Mouse (Mus musculus) liver, postnatal 0 days (tissue): ENCODE data around the gene Ect2. TPM values are rescaled to one million over a fixed set of nuclear protein-coding genes. Genes with fewer than 3 reads are reported as not detected.

Source experiments
- ATAC-seq: fragments of 200-750 bp; cut with Nextera tagmentation; 2 replicates; pipeline ENCODE4 v1.8.0; 2017; ENCODE audit warnings: mild to moderate bottlenecking, moderate library complexity
- DNase-seq: peaks from one replicate; pipeline ENCODE4 v3.0.0-alpha.2; 2016
- H3K27ac ChIP-seq: fragments of 300-500 bp; sonication (generic); 2 replicates; pipeline ENCODE4 v1.5.1; 2014; ENCODE audit warnings: antibody characterized with exemption, moderate library complexity, mild to moderate bottlenecking, low read depth
- H3K27me3 ChIP-seq: fragments of 300-500 bp; sonication (generic); 2 replicates; pipeline ENCODE4 v1.6.1; 2014; ENCODE audit warnings: low read length, control low read depth, mixed read lengths; ENCODE audit not compliant: insufficient read depth
- H3K36me3 ChIP-seq: fragments of 300-500 bp; sonication (generic); replicated peaks from 2 replicates; pipeline ENCODE4 v1.6.1; 2014; ENCODE audit warnings: mild to moderate bottlenecking, control low read depth, low read length, moderate library complexity, mixed read lengths; ENCODE audit not compliant: insufficient read depth
- H3K4me1 ChIP-seq: fragments of 300-500 bp; sonication (generic); 2 replicates; pipeline ENCODE4 v1.6.1; 2014; ENCODE audit warnings: antibody characterized with exemption, mild to moderate bottlenecking, control low read depth; ENCODE audit not compliant: insufficient read depth
- H3K4me2 ChIP-seq: fragments of 300-500 bp; sonication (generic); 2 replicates; pipeline ENCODE4 v1.6.1; 2014; ENCODE audit warnings: low read depth, mild to moderate bottlenecking, low read length, moderate library complexity, mixed read lengths
- H3K4me3 ChIP-seq: fragments of 300-500 bp; sonication (generic); 2 replicates; pipeline ENCODE4 v1.5.1; 2014; ENCODE audit warnings: low read depth, low read length
- H3K9ac ChIP-seq: fragments of 300-500 bp; sonication (generic); replicated peaks from 2 replicates; pipeline ENCODE4 v1.6.1; 2014; ENCODE audit warnings: mild to moderate bottlenecking, moderate library complexity
- H3K9me3 ChIP-seq: fragments of 300-500 bp; sonication (generic); 2 replicates; pipeline ENCODE4 v1.6.1; 2016; ENCODE audit warnings: mild to moderate bottlenecking, control low read depth, low read length, mixed read lengths
- CTCF ChIP-seq: sonication (generic); IDR thresholded peaks from 2 replicates; pipeline ENCODE4 v1.5.1; 2016; ENCODE audit warnings: antibody characterized with exemption, low read depth
- EP300 ChIP-seq: IDR thresholded peaks from 2 replicates; pipeline ENCODE4 v1.6.1; 2016; ENCODE audit warnings: antibody characterized with exemption, low read depth, mild to moderate bottlenecking
- WGBS: fragments of 180-500 bp; shearing (Covaris S2); extraction: QIAGEN DNeasy Blood & Tissue Kit; methylation state at CpG from one replicate; pipeline ENCODE4 v1.1.7; 2014; ENCODE audit not compliant: insufficient replicate concordance; 5-methylcytosine and 5-hydroxymethylcytosine counted together
- polyA plus RNA-seq: library from polyadenylated mRNA; unstranded; fragments of >200 nt; fragmentation: Nextera tagmentation; extraction: Ambion mirVana; gene quantifications from 2 replicates; pipeline ENCODE4 v1.2.1, GENCODE M21; 2015

Ect2 gene
- polyA plus RNA-seq, result 10.1 and 12.5 TPM in 2 replicates

GRCm38 (mm10) chr3:27153701-27154209, at the start of gene Ect2:
Ect2 (minus strand) TSS chr3:27153878.
- Histone ChIP-seq H3K36me3 (peaks cover 4% of the 10 kb centered on the region; the same call in 1 of the 2 replicates), H3K27ac (peak within 1 kb of the TSS; percentile 84), H3K9ac (peak within 1 kb of the TSS; percentile 83), H3K27me3 (no peaks in the 10 kb centered on the region), H3K9me3 (no peaks in the 10 kb centered on the region), H3K4me1 (peaks cover 27% of the 10 kb centered on the region), H3K4me3 (peak within 1 kb of the TSS; percentile 93), H3K4me2 (peak within 1 kb of the TSS; percentile 80)
- peak; percentile 61; the same call in 1 of the 2 replicates for TF ChIP-seq EP300
- no peak for TF ChIP-seq CTCF
- WGBS, result under 1% methylated on average over 37 of the region's 37 CpGs
- peak; percentile 98 for DNase-seq
- ATAC-seq, result peak; percentile 98

- DNase-seq, result peak; percentile 35
- H3K9ac ChIP-seq, result no peak overlapping the region
- 56% methylated on average over 5 of the region's 5 CpGs for WGBS
Observed at GRCm38 (mm10) chr3:27201728-27202411, 48.2 kb upstream of the Ect2 start.

GRCm38 (mm10) chr3:27199120-27199519, 45.4 kb upstream of the Ect2 start:
- H3K27me3 ChIP-seq, result no peaks in the 10 kb centered on the region
- TF ChIP-seq CTCF (no peak), EP300 (no peak)
- no peak overlapping the region for H3K4me2 ChIP-seq
- WGBS, result 70% methylated on average over 7 of the region's 7 CpGs
- H3K27ac ChIP-seq, result no peak overlapping the region
- ATAC-seq (no peak), DNase-seq (no peak)
- 0 out of 2 replicates have a peak, but pooled peaks cover under 1% of the 10 kb centered on the region for H3K36me3 ChIP-seq
- H3K4me1 ChIP-seq, result peaks cover 19% of the 10 kb centered on the region
- no peak overlapping the region for H3K4me3 ChIP-seq
- H3K9ac ChIP-seq, result no peak overlapping the region
- no peaks in the 10 kb centered on the region for H3K9me3 ChIP-seq

More at GRCm38 (mm10) chr3:27201728-27202411, 48.2 kb upstream of the Ect2 start:
- Histone ChIP-seq H3K4me2 (no peak overlapping the region), H3K27me3 (no peaks in the 10 kb centered on the region), H3K9me3 (no peaks in the 10 kb centered on the region), H3K4me3 (no peak overlapping the region), H3K4me1 (peaks cover 23% of the 10 kb centered on the region), H3K36me3 (0 out of 2 replicates have a peak, but pooled peaks cover 2% of the 10 kb centered on the region), H3K27ac (peak overlapping the region; percentile 67)
- TF ChIP-seq EP300 (peak; percentile 38), CTCF (no peak)
- ATAC-seq, result peak; percentile 99

- Histone ChIP-seq H3K9me3 (no peaks in the 10 kb centered on the region), H3K27ac (no peak overlapping the region), H3K36me3 (no peaks in the 10 kb centered on the region), H3K4me2 (no peak overlapping the region), H3K4me1 (peaks cover 29% of the 10 kb centered on the region), H3K27me3 (no peaks in the 10 kb centered on the region), H3K4me3 (no peak overlapping the region), H3K9ac (no peak overlapping the region)
- DNase-seq, result no peak
- 47% methylated on average over 5 of the region's 5 CpGs for WGBS
- TF ChIP-seq EP300 (no peak), CTCF (no peak)
- ATAC-seq, result no peak
Observed at GRCm38 (mm10) chr3:27197816-27198215, 44.1 kb upstream of the Ect2 start.

- Histone ChIP-seq H3K27me3 (no peaks in the 10 kb centered on the region), H3K4me1 (peaks cover 41% of the 10 kb centered on the region), H3K36me3 (no peaks in the 10 kb centered on the region), H3K27ac (no peak overlapping the region), H3K9ac (no peak overlapping the region), H3K9me3 (no peaks in the 10 kb centered on the region), H3K4me2 (no peak overlapping the region), H3K4me3 (no peak overlapping the region)
- no peak for TF ChIP-seq EP300
- no peak for TF ChIP-seq CTCF
- DNase-seq, result no peak
- WGBS, result 83% methylated on average over 1 of the region's 1 CpGs
- no peak for ATAC-seq
Observed at GRCm38 (mm10) chr3:27196529-27196928, 42.9 kb upstream of the Ect2 start.

GRCm38 (mm10) chr3:27195573-27196227, 42.0 kb upstream of the Ect2 start:
- ATAC-seq, result no peak
- H3K27ac ChIP-seq, result no peak overlapping the region
- no peaks in the 10 kb centered on the region for H3K9me3 ChIP-seq
- H3K4me3 ChIP-seq, result no peak overlapping the region
- peaks cover 42% of the 10 kb centered on the region for H3K4me1 ChIP-seq
- H3K9ac ChIP-seq, result no peak overlapping the region
- no peak for DNase-seq
- no peaks in the 10 kb centered on the region for H3K27me3 ChIP-seq
- 85% methylated on average over 8 of the region's 8 CpGs for WGBS
- TF ChIP-seq EP300 (no peak), CTCF (no peak)
- H3K36me3 ChIP-seq, result no peaks in the 10 kb centered on the region
- H3K4me2 ChIP-seq, result no peak overlapping the region
